Mouse (Mus musculus): ENCODE results near the gene Msmb. TPM values are rescaled to one million over a fixed set of nuclear protein-coding genes. Genes with fewer than 3 reads are reported as not detected.
A peak's percentile ranks its signal among the peaks of the same experiment; 100 is the strongest.

Gene Msmb
- polyA plus RNA-seq, 1 experiment from 2014 or later, result not detected

GRCm38 (mm10) chr14:32145809-32146511, 4.1 kb downstream of the Msmb start:
- ChIA-PET POLR2A (no interaction called here), CTCF (no interaction called here)
- in situ Hi-C loops (cut with MboI; ENCODE audit: low pct_unique_long_range_greater_than_20kb), result no loop called here
- TF ChIP-seq CTCF (IDR thresholded peaks at IDR 0.05), result no peak
- peaks cover 9% of the 10 kb centered on the region for H3K27me3 ChIP-seq
- no peak for ATAC-seq
- no peak for DNase-seq (ENCODE audit: low read depth, low spot score)

GRCm38 (mm10) chr14:32146578-32146977, 4.8 kb downstream of the Msmb start:
- H3K27me3 ChIP-seq, result peaks cover 9% of the 10 kb centered on the region
- POLR2A ChIA-PET, result no interaction called here
- ATAC-seq (no peak), DNase-seq (ENCODE audit: low read depth, low spot score) (no peak)
- in situ Hi-C loops (cut with MboI; ENCODE audit: low pct_unique_long_range_greater_than_20kb), result no loop called here
- CTCF ChIA-PET, result no interaction called here
- TF ChIP-seq CTCF (IDR thresholded peaks at IDR 0.05), result no peak

- CTCF ChIA-PET, result no interaction called here
- POLR2A ChIA-PET, result no interaction called here
- no peak for ATAC-seq
Measured at GRCm38 (mm10) chr14:32150872-32151271, 9.0 kb downstream of the Msmb start.

GRCm38 (mm10) chr14:32152243-32152965, 10.6 kb downstream of the Msmb start:
- DNase-seq (ENCODE audit: low read depth, low spot score), result no peak
- CTCF ChIA-PET, result interaction anchor here (0.7 kb wide), 1 partner anchor 10 kb away, joined by 3 read pairs; the partner anchor contains the start of gene Msmb
- in situ Hi-C loops (cut with MboI; ENCODE audit: low pct_unique_long_range_greater_than_20kb), result no loop called here
- ATAC-seq, result no peak
- POLR2A ChIA-PET, result no interaction called here
- H3K27me3 ChIP-seq, result no peaks in the 10 kb centered on the region
- TF ChIP-seq CTCF (IDR thresholded peaks at IDR 0.05), result no peak

More at GRCm38 (mm10) chr14:32150872-32151271, 9.0 kb downstream of the Msmb start:
- peaks cover 5% of the 10 kb centered on the region for H3K27me3 ChIP-seq
- in situ Hi-C loops (cut with MboI; ENCODE audit: low pct_unique_long_range_greater_than_20kb), result no loop called here
- no peak for TF ChIP-seq CTCF (IDR thresholded peaks at IDR 0.05)
- DNase-seq (ENCODE audit: low read depth, low spot score), result no peak

- no peaks in the 10 kb centered on the region for H3K27me3 ChIP-seq
Measured at GRCm38 (mm10) chr14:32153156-32153555, 11.3 kb downstream of the Msmb start.

GRCm38 (mm10) chr14:32154758-32155157, 12.9 kb downstream of the Msmb start:
- DNase-seq (ENCODE audit: low read depth, low spot score) (no peak), ATAC-seq (no peak)
- H3K27me3 ChIP-seq, result no peaks in the 10 kb centered on the region
- CTCF ChIA-PET, result interaction anchor here (1.1 kb wide), 1 partner anchor 37 kb away, joined by 3 read pairs; no protein-coding TSS in a partner anchor
- in situ Hi-C loops (cut with MboI; ENCODE audit: low pct_unique_long_range_greater_than_20kb), result no loop called here
- no peak for TF ChIP-seq CTCF (IDR thresholded peaks at IDR 0.05)
- POLR2A ChIA-PET, result no interaction called here

More at GRCm38 (mm10) chr14:32153156-32153555, 11.3 kb downstream of the Msmb start:
- no peak for ATAC-seq
- no peak for TF ChIP-seq CTCF (IDR thresholded peaks at IDR 0.05)
- CTCF ChIA-PET, result no interaction called here
- POLR2A ChIA-PET, result no interaction called here
- in situ Hi-C loops (cut with MboI; ENCODE audit: low pct_unique_long_range_greater_than_20kb), result no loop called here
- DNase-seq (ENCODE audit: low read depth, low spot score), result no peak

- POLR2A ChIA-PET, result no interaction called here
- in situ Hi-C loops (cut with MboI; ENCODE audit: low pct_unique_long_range_greater_than_20kb), result no loop called here
- CTCF ChIA-PET, result interaction anchor here (1.4 to 1.7 kb wide), 2 partner anchors 9 to 22 kb away, joined by 3 to 6 read pairs; no protein-coding TSS in a partner anchor
- no peaks in the 10 kb centered on the region for H3K27me3 ChIP-seq
- DNase-seq (ENCODE audit: low read depth, low spot score), result no peak
- no peak for TF ChIP-seq CTCF (IDR thresholded peaks at IDR 0.05)
- ATAC-seq, result no peak
Measured at GRCm38 (mm10) chr14:32159150-32159670, 17.4 kb downstream of the Msmb start.

GRCm38 (mm10) chr14:32159690-32160246, 17.9 kb downstream of the Msmb start, which contains the start of gene Ncoa4:
TSS of gene Ncoa4 (plus strand) at chr14:32159865.
- in situ Hi-C loops (cut with MboI; ENCODE audit: low pct_unique_long_range_greater_than_20kb), result no loop called here
- peak; percentile 92 for ATAC-seq
- POLR2A ChIA-PET, result no interaction called here
- no peaks in the 10 kb centered on the region for H3K27me3 ChIP-seq
- no peak for TF ChIP-seq CTCF (IDR thresholded peaks at IDR 0.05)
- DNase-seq (ENCODE audit: low read depth, low spot score), result peak; percentile 93
- CTCF ChIA-PET, result interaction anchor here (1.4 to 1.7 kb wide), 2 partner anchors 9 to 22 kb away, joined by 3 to 6 read pairs; no protein-coding TSS in a partner anchor

- CTCF ChIA-PET, result interaction anchor here (1.4 to 1.7 kb wide), 2 partner anchors 8 to 21 kb away, joined by 3 to 6 read pairs; no protein-coding TSS in a partner anchor
- H3K27me3 ChIP-seq, result no peaks in the 10 kb centered on the region
- no peak for TF ChIP-seq CTCF (IDR thresholded peaks at IDR 0.05)
- POLR2A ChIA-PET, result no interaction called here
- in situ Hi-C loops (cut with MboI; ENCODE audit: low pct_unique_long_range_greater_than_20kb), result no loop called here
- ATAC-seq (no peak), DNase-seq (ENCODE audit: low read depth, low spot score) (no peak)
Measured at GRCm38 (mm10) chr14:32160563-32160962, 18.7 kb downstream of the Msmb start.

GRCm38 (mm10) chr14:32161090-32161885, 19.5 kb downstream of the Msmb start:
- CTCF ChIA-PET, result interaction anchor here (2.1 kb wide), 1 partner anchor 31 kb away, joined by 7 read pairs; no protein-coding TSS in a partner anchor
- TF ChIP-seq CTCF (IDR thresholded peaks at IDR 0.05), result no peak
- DNase-seq (ENCODE audit: low read depth, low spot score) (no peak), ATAC-seq (no peak)
- POLR2A ChIA-PET, result no interaction called here
- no peaks in the 10 kb centered on the region for H3K27me3 ChIP-seq
- in situ Hi-C loops (cut with MboI; ENCODE audit: low pct_unique_long_range_greater_than_20kb), result no loop called here
